Mouse (Mus musculus) kidney, adult 2 months (tissue): ENCODE measurements around the gene Nfib.

Source experiments
- CTCF ChIP-seq: fragments of 200-500 bp; conservative IDR thresholded peaks from 2 replicates; pipeline ENCODE4 v1.5.1; 2011; ENCODE audit warnings: low read depth, mild to moderate bottlenecking, control low read depth, low read length, moderate library complexity, mixed read lengths; ENCODE audit not compliant: insufficient read depth, insufficient read length
- POLR2A ChIP-seq: fragments of 200-500 bp; IDR thresholded peaks from one replicate; pipeline ENCODE4 v1.6.1; 2011; ENCODE audit warnings: low read depth, low read length, control low read depth

- TF ChIP-seq CTCF (no peak), POLR2A (no peak)
Observed at GRCm38 (mm10) chr4:82431831-82432230, 273.7 kb downstream of the Nfib start.
